Mouse (Mus musculus) urinary bladder, adult 2 months (tissue): Measurements from ENCODE around the gene Topbp1. TPM values are rescaled to one million over a fixed set of nuclear protein-coding genes. Genes with fewer than 3 reads are reported as not detected.

Source experiments
- DNase-seq: peaks from one replicate; pipeline ENCODE4 v3.0.0; 2022; ENCODE audit warnings: low spot score
- polyA plus RNA-seq: library from polyadenylated mRNA; depleted of rRNA; stranded (reverse); fragments of >200 nt; gene quantifications from 2 replicates; pipeline ENCODE4 v1.2.3, GENCODE M21; 2012; rRNA removed

The Topbp1 gene
- 19.3 and 20.9 TPM in 2 replicates for polyA plus RNA-seq

- peak; percentile 79 for DNase-seq
Observed at GRCm38 (mm10) chr9:103304927-103305326, at the start of gene Topbp1, which contains the start of gene 1300017J02Rik. Topbp1 (plus strand) TSS chr9:103305215. 1300017J02Rik (minus strand) TSS chr9:103305082.

- no peak for DNase-seq
Observed at GRCm38 (mm10) chr9:103265778-103266177, 39.2 kb upstream of the Topbp1 start.

- DNase-seq, result no peak
Observed at GRCm38 (mm10) chr9:103271104-103271503, 33.9 kb upstream of the Topbp1 start.

- no peak for DNase-seq
Observed at GRCm38 (mm10) chr9:103274819-103275218, 30.2 kb upstream of the Topbp1 start.

GRCm38 (mm10) chr9:103275676-103276075 lies 29.3 kb upstream of the Topbp1 start:
- no peak for DNase-seq

GRCm38 (mm10) chr9:103276876-103277275 lies 28.1 kb upstream of the Topbp1 start:
- no peak for DNase-seq

GRCm38 (mm10) chr9:103286396-103286795 lies 18.6 kb upstream of the Topbp1 start:
- no peak for DNase-seq

- DNase-seq, result no peak
Observed at GRCm38 (mm10) chr9:103286901-103287422, 18.1 kb upstream of the Topbp1 start.

- DNase-seq, result no peak
Observed at GRCm38 (mm10) chr9:103287840-103288488, 17.1 kb upstream of the Topbp1 start.

GRCm38 (mm10) chr9:103288489-103289180 lies 16.4 kb upstream of the Topbp1 start:
- no peak for DNase-seq

- no peak for DNase-seq
Observed at GRCm38 (mm10) chr9:103294507-103294906, 10.5 kb upstream of the Topbp1 start.

- DNase-seq, result no peak
Observed at GRCm38 (mm10) chr9:103301086-103301485, 3.9 kb upstream of the Topbp1 start.

- no peak for DNase-seq
Observed at GRCm38 (mm10) chr9:103302239-103302638, 2.8 kb upstream of the Topbp1 start.

- no peak for DNase-seq
Observed at GRCm38 (mm10) chr9:103302666-103303065, 2.3 kb upstream of the Topbp1 start.

- no peak for DNase-seq
Observed at GRCm38 (mm10) chr9:103305332-103306041, 472 bp downstream of the Topbp1 start.

GRCm38 (mm10) chr9:103309832-103310231 lies 4.8 kb downstream of the Topbp1 start:
- no peak for DNase-seq

GRCm38 (mm10) chr9:103324678-103325077 lies 19.7 kb downstream of the Topbp1 start:
- no peak for DNase-seq

- DNase-seq, result no peak
Observed at GRCm38 (mm10) chr9:103326449-103326848, 21.4 kb downstream of the Topbp1 start.

GRCm38 (mm10) chr9:103332663-103333062 lies 27.6 kb downstream of the Topbp1 start:
- no peak for DNase-seq

GRCm38 (mm10) chr9:103336912-103337311 lies 31.9 kb downstream of the Topbp1 start:
- DNase-seq, result no peak

GRCm38 (mm10) chr9:103347045-103347444 lies 42.0 kb downstream of the Topbp1 start:
- DNase-seq, result no peak

GRCm38 (mm10) chr9:103347996-103348490 lies 43.0 kb downstream of the Topbp1 start:
- DNase-seq, result no peak
